Mouse (Mus musculus) forebrain, postnatal 0 days (tissue): ENCODE measurements around the gene Pck2. TPM values are rescaled to one million over a fixed set of nuclear protein-coding genes. Genes with fewer than 3 reads are reported as not detected.

Experiments used
- ATAC-seq: fragments of 200-750 bp; cut with Nextera tagmentation; 2 replicates; pipeline ENCODE4 v1.8.0; 2017; ENCODE audit warnings: mild to moderate bottlenecking, moderate library complexity
- DNase-seq: peaks from one replicate; pipeline ENCODE4 v3.0.0-alpha.2; 2015
- H3K27ac ChIP-seq: fragments of 300-500 bp; sonication (generic); 2 replicates; pipeline ENCODE4 v1.5.1; 2014; ENCODE audit warnings: low read depth, mild to moderate bottlenecking, antibody characterized with exemption, low read length, moderate library complexity, mixed read lengths
- H3K27me3 ChIP-seq: fragments of 300-500 bp; sonication (generic); 2 replicates; pipeline ENCODE4 v1.6.1; 2014; ENCODE audit warnings: mild to moderate bottlenecking, low read length, mixed read lengths; ENCODE audit not compliant: insufficient read depth
- H3K36me3 ChIP-seq: fragments of 300-500 bp; sonication (generic); 2 replicates; pipeline ENCODE4 v1.6.1; 2014; ENCODE audit warnings: mild to moderate bottlenecking, moderate library complexity; ENCODE audit not compliant: insufficient read depth
- H3K4me1 ChIP-seq: fragments of 300-500 bp; sonication (generic); 2 replicates; pipeline ENCODE4 v1.6.1; 2014; ENCODE audit warnings: antibody characterized with exemption; ENCODE audit not compliant: insufficient read depth
- H3K4me2 ChIP-seq: fragments of 300-500 bp; sonication (generic); 2 replicates; pipeline ENCODE4 v1.6.1; 2014; ENCODE audit warnings: low read depth, mild to moderate bottlenecking, moderate library complexity
- H3K4me3 ChIP-seq: fragments of 300-500 bp; sonication (generic); 2 replicates; pipeline ENCODE4 v1.5.1; 2014; ENCODE audit warnings: low read depth, low read length, mixed read lengths
- H3K9ac ChIP-seq: fragments of 300-500 bp; sonication (generic); 2 replicates; pipeline ENCODE4 v1.6.1; 2014; ENCODE audit warnings: mild to moderate bottlenecking
- H3K9me3 ChIP-seq: fragments of 300-500 bp; sonication (generic); 2 replicates; pipeline ENCODE4 v1.6.1; 2016; ENCODE audit warnings: low read length
- CTCF ChIP-seq: sonication (generic); IDR thresholded peaks from 2 replicates; pipeline ENCODE4 v1.5.1; 2016; ENCODE audit warnings: antibody characterized with exemption, control low read depth, low read depth
- WGBS: fragments of 180-500 bp; shearing (Covaris S2); extraction: QIAGEN DNeasy Blood & Tissue Kit; methylation state at CpG from one replicate; pipeline ENCODE4 v1.1.7; 2014; 5-methylcytosine and 5-hydroxymethylcytosine counted together
- polyA plus RNA-seq: library from polyadenylated mRNA; unstranded; fragments of >200 nt; fragmentation: Nextera tagmentation; extraction: Ambion mirVana; gene quantifications from 2 replicates; pipeline ENCODE4 v1.2.1, GENCODE M21; 2015
- total RNA-seq: library from RNA; depleted of rRNA; stranded (reverse); fragments of >200 nt; gene quantifications from 2 replicates; pipeline ENCODE4 v1.2.3, GENCODE M21; 2014

Pck2 gene
- total and polyA plus RNA-seq, 2 experiments from 2014 or later = 12.5 to 23.6 TPM

DNA sequence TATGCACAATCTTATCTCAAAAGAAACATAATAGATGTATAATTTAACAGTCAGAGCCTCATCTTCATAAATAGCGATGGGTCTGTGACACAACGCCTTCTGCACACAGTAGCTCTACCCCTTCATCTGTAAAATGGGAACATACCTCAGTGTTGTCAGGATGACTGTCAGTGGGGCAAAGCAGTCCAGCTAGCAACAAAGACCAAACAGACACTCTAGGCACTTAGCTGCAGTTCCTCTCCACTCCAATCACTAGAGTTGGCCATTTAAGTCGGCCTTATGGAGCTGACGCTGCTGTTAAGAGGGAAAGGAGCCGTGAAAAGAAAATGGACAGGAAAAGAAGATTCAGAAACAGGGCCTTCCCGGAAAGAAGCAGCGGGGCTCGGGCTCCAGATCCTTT, 11.7 kb downstream of the Pck2 start:
- WGBS = 91% methylated on average over 8 of the region's 8 CpGs
- no peak for TF ChIP-seq CTCF

DNA sequence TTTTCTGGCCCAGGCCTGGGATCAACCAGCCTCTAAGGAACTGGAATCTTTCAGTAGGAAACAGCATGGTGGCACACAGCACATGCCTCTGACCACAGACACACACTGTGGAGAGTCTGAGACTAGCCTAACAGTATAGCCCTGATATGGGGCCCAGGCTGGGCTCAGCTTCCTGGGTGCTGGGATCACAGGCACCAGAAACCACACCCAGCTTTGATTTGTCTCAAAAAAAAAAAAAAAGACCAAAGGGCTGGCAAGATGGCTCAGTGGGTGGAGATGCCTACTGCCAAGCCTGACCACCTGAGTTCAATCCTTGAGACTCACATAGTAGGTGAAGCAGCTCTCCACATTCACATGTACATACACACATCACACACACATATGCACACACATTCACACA, 14.6 kb downstream of the Pck2 start:
- H3K9ac ChIP-seq = no peak overlapping the region
- TF ChIP-seq CTCF = no peak
- no peaks in the 10 kb centered on the region for H3K36me3 ChIP-seq
- H3K27ac ChIP-seq = no peak overlapping the region
- DNase-seq (no peak), ATAC-seq (no peak)
- H3K27me3 ChIP-seq = no peaks in the 10 kb centered on the region
- no peak overlapping the region for H3K4me2 ChIP-seq
- H3K9me3 ChIP-seq = no peaks in the 10 kb centered on the region
- H3K4me1 ChIP-seq = no peaks in the 10 kb centered on the region
- no peak overlapping the region for H3K4me3 ChIP-seq

More for the DNA sequence above, 11.7 kb downstream of the Pck2 start:
- H3K27ac ChIP-seq = no peak overlapping the region
- H3K4me2 ChIP-seq = no peak overlapping the region
- DNase-seq (no peak), ATAC-seq (no peak)
- no peaks in the 10 kb centered on the region for H3K4me1 ChIP-seq
- H3K9ac ChIP-seq = no peak overlapping the region
- H3K9me3 ChIP-seq = no peaks in the 10 kb centered on the region
- H3K4me3 ChIP-seq = no peak overlapping the region
- no peaks in the 10 kb centered on the region for H3K27me3 ChIP-seq
- H3K36me3 ChIP-seq = peaks cover 18% of the 10 kb centered on the region

DNA sequence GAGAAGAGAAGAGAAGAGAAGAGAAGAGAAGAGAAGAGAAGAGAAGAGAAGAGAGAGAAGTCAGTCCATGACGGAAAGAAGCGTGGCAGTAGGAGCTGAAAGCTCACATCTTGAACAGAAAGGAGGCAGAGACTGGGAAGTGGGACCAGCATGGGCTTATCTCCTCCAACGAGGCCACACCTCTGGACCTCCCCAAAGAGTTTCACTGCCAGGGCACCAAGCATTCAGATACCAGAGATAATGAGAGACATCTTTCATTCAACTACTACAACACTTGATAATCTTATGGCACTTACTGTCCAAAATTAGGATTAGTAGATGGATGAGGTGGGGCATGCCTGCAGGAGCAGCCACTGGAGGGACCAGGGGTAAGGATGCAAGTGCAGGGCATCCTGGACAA, 15.7 kb downstream of the Pck2 start:
- Histone ChIP-seq H3K27ac (no peak overlapping the region), H3K9me3 (no peaks in the 10 kb centered on the region), H3K27me3 (no peaks in the 10 kb centered on the region), H3K4me1 (no peaks in the 10 kb centered on the region), H3K36me3 (no peaks in the 10 kb centered on the region), H3K4me3 (no peak overlapping the region), H3K4me2 (no peak overlapping the region), H3K9ac (no peak overlapping the region)
- no peak for TF ChIP-seq CTCF
- WGBS = 79% methylated on average over 3 of the region's 3 CpGs
- DNase-seq (no peak), ATAC-seq (no peak)

DNA sequence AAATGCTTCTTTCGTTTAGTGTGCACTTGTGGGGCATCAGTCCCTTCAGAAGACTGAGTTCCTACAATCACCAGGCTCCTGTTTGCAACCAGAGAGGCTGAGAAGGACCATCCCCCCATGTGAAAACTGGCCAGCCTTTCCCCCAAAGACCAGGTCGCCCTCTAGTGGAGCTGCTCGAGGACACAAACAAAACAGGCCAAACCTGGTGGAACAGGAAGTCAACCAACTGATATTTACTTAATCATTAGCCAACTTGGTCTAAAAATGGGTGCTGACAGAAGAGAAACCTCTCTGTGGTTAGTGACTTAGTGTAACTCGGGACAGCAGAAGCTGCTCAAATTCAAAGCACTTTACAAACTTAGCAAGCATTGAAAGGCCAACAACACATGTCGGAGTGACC, 16.9 kb downstream of the Pck2 start:
- no peaks in the 10 kb centered on the region for H3K9me3 ChIP-seq
- H3K27me3 ChIP-seq = no peaks in the 10 kb centered on the region
- H3K9ac ChIP-seq = no peak overlapping the region
- 26% methylated on average over 5 of the region's 5 CpGs for WGBS
- no peak overlapping the region for H3K27ac ChIP-seq
- DNase-seq = peak; percentile 75
- no peak overlapping the region for H3K4me3 ChIP-seq
- TF ChIP-seq CTCF = peak; percentile 83
- no peak for ATAC-seq
- no peak overlapping the region for H3K4me2 ChIP-seq
- H3K4me1 ChIP-seq = peaks cover 9% of the 10 kb centered on the region
- no peaks in the 10 kb centered on the region for H3K36me3 ChIP-seq

DNA sequence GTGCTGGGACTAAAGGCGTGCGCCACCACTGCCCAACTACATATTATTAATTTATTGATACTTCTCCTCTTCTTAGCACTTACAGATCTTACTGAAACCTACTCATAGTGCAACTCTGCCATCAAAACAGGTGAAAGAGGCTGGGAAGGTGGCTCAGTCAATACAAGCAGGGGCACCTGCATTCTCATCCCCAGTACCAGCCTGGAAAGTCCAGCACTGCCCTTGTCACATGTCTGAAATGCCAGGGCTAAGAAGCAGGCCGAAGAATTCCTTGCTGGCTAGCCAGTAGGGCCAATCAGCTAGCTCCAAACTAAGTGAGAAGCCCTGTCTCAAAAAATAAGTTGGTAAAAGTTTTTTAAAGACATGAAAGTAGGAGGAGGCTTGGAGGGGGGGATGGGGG, 17.5 kb downstream of the Pck2 start:
- WGBS = 92% methylated on average over 3 of the region's 3 CpGs
- H3K4me3 ChIP-seq = no peak overlapping the region
- H3K27me3 ChIP-seq = no peaks in the 10 kb centered on the region
- H3K9me3 ChIP-seq = no peaks in the 10 kb centered on the region
- no peaks in the 10 kb centered on the region for H3K36me3 ChIP-seq
- no peak overlapping the region for H3K9ac ChIP-seq
- DNase-seq (no peak), ATAC-seq (no peak)
- peaks cover 9% of the 10 kb centered on the region for H3K4me1 ChIP-seq
- no peak overlapping the region for H3K27ac ChIP-seq
- H3K4me2 ChIP-seq = no peak overlapping the region
- TF ChIP-seq CTCF = no peak

DNA sequence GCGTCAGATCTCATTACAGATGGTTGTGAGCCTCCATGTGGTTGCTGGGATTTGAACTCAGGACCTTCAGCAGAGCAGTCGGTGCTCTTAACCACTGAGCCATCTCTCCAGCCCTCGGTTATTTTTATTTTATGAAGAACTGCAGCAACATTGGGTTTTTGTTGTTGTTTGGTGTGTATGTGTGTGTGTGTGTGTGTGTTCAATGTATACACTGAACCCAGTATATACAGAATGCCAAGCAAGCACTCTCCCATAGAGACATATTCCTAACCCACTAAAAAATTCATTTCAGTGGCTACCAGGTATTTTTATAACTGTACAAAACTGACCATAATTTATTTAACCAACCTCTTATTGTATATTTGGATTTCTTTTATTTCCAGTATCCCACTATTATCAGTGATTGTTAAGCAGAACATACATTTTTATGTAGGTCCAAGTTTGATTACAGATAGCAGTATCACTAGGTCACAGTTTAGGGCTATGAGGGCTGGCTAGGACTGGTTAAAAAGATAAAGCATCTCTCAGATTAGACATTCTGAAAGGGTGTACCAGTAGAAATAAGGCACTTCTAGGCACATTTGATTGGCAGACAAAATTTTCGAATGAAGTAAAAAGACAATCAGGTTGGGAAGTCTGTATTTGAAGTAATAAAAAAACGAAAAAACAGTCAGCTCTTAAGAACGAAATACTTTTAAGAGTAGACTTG, 18.8 kb downstream of the Pck2 start:
- H3K9ac ChIP-seq = no peak overlapping the region
- DNase-seq = no peak
- no peaks in the 10 kb centered on the region for H3K9me3 ChIP-seq
- ATAC-seq = no peak
- peak overlapping the region; percentile 74 for H3K4me2 ChIP-seq
- peak overlapping the region; percentile 58 for H3K4me3 ChIP-seq
- peaks cover 9% of the 10 kb centered on the region for H3K4me1 ChIP-seq
- no peak; the same call in 1 of the 2 replicates for TF ChIP-seq CTCF
- H3K27ac ChIP-seq = no peak overlapping the region
- H3K27me3 ChIP-seq = no peaks in the 10 kb centered on the region
- peaks cover 6% of the 10 kb centered on the region for H3K36me3 ChIP-seq
- WGBS = 55% methylated on average over 6 of the region's 6 CpGs

DNA sequence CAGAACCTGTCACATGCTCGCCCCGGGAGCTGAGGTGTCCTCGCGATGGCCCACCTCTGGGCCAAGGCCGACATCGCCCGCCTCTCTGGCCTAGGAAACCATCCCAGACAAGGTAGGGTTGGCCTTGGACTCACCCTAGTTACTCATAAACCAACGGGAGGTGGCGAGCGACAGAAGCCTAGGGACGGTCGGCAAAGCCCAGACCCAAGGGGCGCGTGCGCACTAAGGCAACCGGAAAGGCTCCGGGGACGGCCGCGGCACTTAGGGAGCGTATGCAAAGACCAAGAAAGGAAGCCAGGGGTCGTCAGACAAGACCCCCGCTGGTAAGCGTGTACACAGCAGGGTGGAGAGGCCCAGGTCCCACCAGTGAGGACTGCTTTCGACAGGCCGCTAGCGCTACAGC, 19.7 kb downstream of the Pck2 start, which contains the start of gene Dcaf11:
Dcaf11 (plus strand) TSS at position 208 of the 403 bp plus-strand sequence.
- Histone ChIP-seq H3K4me3 (peak within 1 kb of the TSS; percentile 58), H3K27me3 (no peaks in the 10 kb centered on the region), H3K27ac (peak within 1 kb of the TSS; percentile 95), H3K9ac (peak within 1 kb of the TSS; percentile 68), H3K9me3 (no peaks in the 10 kb centered on the region), H3K4me1 (peaks cover 9% of the 10 kb centered on the region), H3K36me3 (peaks cover 15% of the 10 kb centered on the region), H3K4me2 (peak within 1 kb of the TSS; percentile 74)
- WGBS = under 1% methylated on average over 27 of the region's 27 CpGs
- ATAC-seq = peak; percentile 74
- DNase-seq = peak; percentile 95
- TF ChIP-seq CTCF = peak; percentile 64
